Mouse (Mus musculus) limb, embryonic 14.5 days (tissue): ENCODE results near the gene Sycp2. TPM values are rescaled to one million over a fixed set of nuclear protein-coding genes. Genes with fewer than 3 reads are reported as not detected.
"Not testable (repeated sequence)": the region's sequence is repeated elsewhere in the genome, so short reads cannot be mapped to it uniquely, and the experiment has no call there.

Experiments used
- ATAC-seq: fragments of 200-750 bp; cut with Nextera tagmentation; 2 replicates; pipeline ENCODE4 v1.8.0; 2017; ENCODE audit warnings: low read depth, moderate number of reproducible peaks, moderate TSS enrichment; ENCODE audit not compliant: low FRiP score
- DNase-seq: peaks from one replicate; pipeline ENCODE4 v3.0.0-alpha.2; 2015; ENCODE audit warnings: low spot score
- H3K27ac ChIP-seq: fragments of 300-500 bp; sonication (generic); replicated peaks from 2 replicates; pipeline ENCODE4 v1.5.1; 2014; ENCODE audit warnings: low read depth, mild to moderate bottlenecking, low read length, moderate library complexity, mixed read lengths
- H3K27me3 ChIP-seq: fragments of 300-500 bp; sonication (generic); 2 replicates; pipeline ENCODE4 v1.6.1; 2014; ENCODE audit warnings: low read length, mixed read lengths; ENCODE audit not compliant: control insufficient read depth, insufficient read depth
- H3K36me3 ChIP-seq: fragments of 300-500 bp; sonication (generic); 2 replicates; pipeline ENCODE4 v1.6.1; 2014; ENCODE audit warnings: mild to moderate bottlenecking, low read length, moderate library complexity, mixed read lengths; ENCODE audit not compliant: control insufficient read depth, insufficient read depth
- H3K4me1 ChIP-seq: fragments of 300-500 bp; sonication (generic); 2 replicates; pipeline ENCODE4 v1.6.1; 2014; ENCODE audit warnings: antibody characterized with exemption, low read length, mixed read lengths; ENCODE audit not compliant: control insufficient read depth, insufficient read depth
- H3K4me2 ChIP-seq: fragments of 300-500 bp; sonication (generic); replicated peaks from 2 replicates; pipeline ENCODE4 v1.6.1; 2014; ENCODE audit warnings: low read depth, mild to moderate bottlenecking, low read length, moderate library complexity; ENCODE audit not compliant: severe bottlenecking
- H3K4me3 ChIP-seq: fragments of 300-500 bp; sonication (generic); replicated peaks from 2 replicates; pipeline ENCODE4 v1.5.1; 2014; ENCODE audit warnings: low read length
- H3K9ac ChIP-seq: fragments of 300-500 bp; sonication (generic); 2 replicates; pipeline ENCODE4 v1.6.1; 2014; ENCODE audit warnings: mild to moderate bottlenecking, low read depth, low read length, moderate library complexity; ENCODE audit not compliant: severe bottlenecking
- H3K9me3 ChIP-seq: fragments of 300-500 bp; sonication (generic); 2 replicates; pipeline ENCODE4 v1.6.1; 2016; ENCODE audit warnings: low read length; ENCODE audit not compliant: control insufficient read depth
- POLR2A ChIP-seq: fragments of 200-500 bp; IDR thresholded peaks from 2 replicates; pipeline ENCODE4 v1.8.0; 2012; ENCODE audit warnings: inconsistent platforms, mild to moderate bottlenecking, moderate library complexity, borderline replicate concordance; ENCODE audit not compliant: insufficient read depth, insufficient read length; ENCODE audit errors: extremely low read depth
- WGBS: fragments of 180-500 bp; shearing (Covaris S2); extraction: QIAGEN DNeasy Blood & Tissue Kit; methylation state at CpG from one replicate; pipeline ENCODE4 v1.1.7; 2014; 5-methylcytosine and 5-hydroxymethylcytosine counted together
- polyA plus RNA-seq, 2 experiments: library from polyadenylated mRNA; depleted of rRNA in 1 of 2; stranded (reverse) in 1 of 2; unstranded in 1 of 2; fragments of >200 nt; fragmentation: Nextera tagmentation in 1 of 2; extraction: Ambion mirVana in 1 of 2; gene quantifications; 2 replicates each; pipeline versions ENCODE4 v1.2.1 to v1.2.3; 2012 to 2014

Sycp2 gene
- polyA plus RNA-seq, 2 experiments, result 0.19 to 0.26 TPM

GRCm38 (mm10) chr2:178342597-178342996 is 64.9 kb downstream of the Sycp2 start:
- Histone ChIP-seq H3K4me3 (no peak overlapping the region), H3K4me2 (no peak overlapping the region), H3K9ac (no peak overlapping the region), H3K36me3 (no peaks in the 10 kb centered on the region), H3K9me3 (no peaks in the 10 kb centered on the region), H3K27me3 (no peaks in the 10 kb centered on the region), H3K27ac (no peak overlapping the region), H3K4me1 (no peaks in the 10 kb centered on the region)
- DNase-seq, result no peak
- WGBS, result 42% methylated on average over 4 of the region's 4 CpGs
- no peak for ATAC-seq
- TF ChIP-seq POLR2A, result no peak

GRCm38 (mm10) chr2:178342105-178342504 is 65.4 kb downstream of the Sycp2 start:
- not testable (repeated sequence) for H3K9me3 ChIP-seq, H3K4me2 ChIP-seq, H3K9ac ChIP-seq, H3K4me1 ChIP-seq, ATAC-seq, DNase-seq, H3K4me3 ChIP-seq, H3K27me3 ChIP-seq, H3K36me3 ChIP-seq, H3K27ac ChIP-seq

GRCm38 (mm10) chr2:178339044-178339443 is 68.4 kb downstream of the Sycp2 start:
- WGBS, result 0% methylated on average over 2 of the region's 2 CpGs
- H3K4me2 ChIP-seq, result no peak overlapping the region
- H3K27ac ChIP-seq, result no peak overlapping the region
- no peak overlapping the region for H3K4me3 ChIP-seq
- H3K9ac ChIP-seq, result no peak overlapping the region
- H3K36me3 ChIP-seq, result no peaks in the 10 kb centered on the region
- no peaks in the 10 kb centered on the region for H3K9me3 ChIP-seq
- DNase-seq, result no peak
- no peaks in the 10 kb centered on the region for H3K27me3 ChIP-seq
- no peak for ATAC-seq
- no peaks in the 10 kb centered on the region for H3K4me1 ChIP-seq
- TF ChIP-seq POLR2A, result no peak

- Histone ChIP-seq H3K27me3 (no peaks in the 10 kb centered on the region), H3K4me2 (no peak overlapping the region), H3K4me1 (no peaks in the 10 kb centered on the region), H3K9ac (no peak overlapping the region), H3K9me3 (no peaks in the 10 kb centered on the region), H3K36me3 (no peaks in the 10 kb centered on the region), H3K4me3 (no peak overlapping the region), H3K27ac (no peak overlapping the region)
- ATAC-seq, result no peak
- 39% methylated on average over 1 of the region's 1 CpGs for WGBS
- TF ChIP-seq POLR2A, result no peak
- no peak for DNase-seq
These were observed 69.6 kb downstream of the Sycp2 start for GRCm38 (mm10) chr2:178337878-178338277.

GRCm38 (mm10) chr2:178329986-178330385 is 77.5 kb downstream of the Sycp2 start:
- Histone ChIP-seq H3K36me3 (no peaks in the 10 kb centered on the region), H3K9me3 (no peaks in the 10 kb centered on the region), H3K4me1 (peaks cover 8% of the 10 kb centered on the region), H3K9ac (no peak overlapping the region), H3K27me3 (no peaks in the 10 kb centered on the region), H3K4me3 (no peak overlapping the region), H3K4me2 (no peak overlapping the region), H3K27ac (no peak overlapping the region)
- peak; percentile 62 for DNase-seq
- ATAC-seq, result no peak
- no peak for TF ChIP-seq POLR2A
- WGBS, result 64% methylated on average over 1 of the region's 1 CpGs

- H3K36me3 ChIP-seq, result no peaks in the 10 kb centered on the region
- peaks cover 8% of the 10 kb centered on the region for H3K4me1 ChIP-seq
- H3K9ac ChIP-seq, result no peak overlapping the region
- no peaks in the 10 kb centered on the region for H3K9me3 ChIP-seq
- no peak overlapping the region for H3K27ac ChIP-seq
- no peak for TF ChIP-seq POLR2A
- H3K4me3 ChIP-seq, result no peak overlapping the region
- DNase-seq (no peak), ATAC-seq (no peak)
- H3K27me3 ChIP-seq, result no peaks in the 10 kb centered on the region
- 71% methylated on average over 5 of the region's 5 CpGs for WGBS
- no peak overlapping the region for H3K4me2 ChIP-seq
These were observed 77.9 kb downstream of the Sycp2 start for GRCm38 (mm10) chr2:178329551-178329950.
